Mouse (Mus musculus): ENCODE measurements around the gene Zfhx3.

DNA sequence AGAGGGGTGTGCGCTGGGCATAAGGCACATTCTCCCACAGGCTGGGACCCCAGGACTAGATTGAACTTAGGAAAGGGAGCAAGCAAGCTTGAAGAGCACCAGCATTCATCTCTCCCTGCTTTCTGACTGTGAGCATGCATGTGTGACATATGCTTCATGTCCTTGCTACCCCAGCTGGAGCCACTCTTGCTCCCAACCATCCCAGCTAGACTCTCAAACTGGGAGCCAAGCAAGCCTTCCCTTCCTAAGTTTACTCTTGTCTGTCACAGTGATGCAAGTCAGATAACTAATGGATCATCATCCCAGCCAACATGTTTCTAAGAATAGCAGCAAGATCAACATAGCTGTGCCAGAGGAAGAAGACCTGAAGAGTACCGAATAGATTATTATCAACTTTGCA is 335.5 kb downstream of the Zfhx3 start:
- no peak for TF ChIP-seq EP300 (IDR thresholded peaks at IDR 0.05; ENCODE audit: low read depth)
- TF ChIP-seq CTCF (IDR thresholded peaks at IDR 0.05; ENCODE audit: low read depth), result no peak

Data from liver, embryonic 14.5 days (tissue).